Mouse (Mus musculus): ENCODE results near the gene Gigyf1.

Gigyf1 gene

DNA sequence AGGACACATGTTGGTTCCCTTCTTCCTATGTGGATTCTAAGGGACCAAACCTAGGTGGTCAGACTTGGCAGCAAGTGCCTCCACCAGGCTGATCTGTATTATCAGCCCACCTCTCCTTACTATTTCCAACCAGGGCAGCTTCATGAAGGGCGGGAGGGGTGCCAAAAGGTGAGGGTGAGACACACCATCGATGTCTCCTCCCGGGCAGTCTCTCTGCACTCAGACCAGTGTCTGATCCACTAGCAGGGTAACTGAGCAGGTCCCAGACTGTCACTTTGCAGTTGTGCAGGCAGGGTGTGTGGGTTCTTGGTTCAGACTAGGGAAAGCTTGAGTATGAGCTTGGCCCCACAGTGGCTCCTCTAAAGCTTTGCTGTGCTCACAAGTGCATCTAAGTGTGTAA, 3.5 kb upstream of the Gigyf1 start:
- no peak for DNase-seq

DNA sequence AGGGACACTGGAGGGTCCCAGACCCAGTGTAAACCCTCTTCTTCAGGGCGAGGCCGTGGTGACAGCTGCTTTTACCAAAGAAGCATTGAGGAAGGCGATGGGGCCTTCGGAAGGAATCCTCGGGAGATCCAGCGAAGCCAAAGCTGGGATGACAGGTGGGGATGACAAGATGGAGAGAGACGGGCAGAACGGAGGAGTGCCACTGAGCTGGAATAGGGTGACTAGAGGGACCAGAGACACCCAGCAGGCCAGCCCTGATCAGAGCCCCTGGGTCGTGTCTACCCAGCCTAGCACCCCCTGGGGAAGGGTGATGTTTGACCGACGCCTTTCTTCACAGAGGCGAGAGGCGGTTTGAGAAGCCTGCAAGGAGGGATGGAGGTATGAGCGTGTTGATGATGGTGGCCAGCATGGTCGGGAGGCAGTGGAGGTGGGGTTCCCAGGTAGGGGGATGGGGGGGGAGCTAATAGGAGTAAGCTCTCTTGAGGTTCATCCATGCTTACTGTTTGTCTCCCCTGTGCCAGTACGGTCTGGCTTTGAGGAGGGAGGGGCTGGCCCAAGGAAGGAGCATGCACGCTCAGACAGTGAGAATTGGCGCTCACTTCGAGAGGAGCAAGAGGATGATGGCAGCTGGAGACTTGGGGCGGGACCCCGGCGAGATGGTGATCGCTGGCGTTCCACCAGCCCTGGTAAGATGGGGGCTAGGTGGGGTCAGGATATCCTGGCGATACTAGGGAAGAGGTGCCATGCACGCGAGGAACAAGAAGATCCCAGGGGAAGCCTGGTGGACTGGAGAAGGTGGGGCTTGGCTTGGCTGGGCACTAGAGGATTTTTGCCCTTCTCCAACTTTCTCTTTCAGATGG, 1.6 kb downstream of the Gigyf1 start:
- DNase-seq = no peak

DNA sequence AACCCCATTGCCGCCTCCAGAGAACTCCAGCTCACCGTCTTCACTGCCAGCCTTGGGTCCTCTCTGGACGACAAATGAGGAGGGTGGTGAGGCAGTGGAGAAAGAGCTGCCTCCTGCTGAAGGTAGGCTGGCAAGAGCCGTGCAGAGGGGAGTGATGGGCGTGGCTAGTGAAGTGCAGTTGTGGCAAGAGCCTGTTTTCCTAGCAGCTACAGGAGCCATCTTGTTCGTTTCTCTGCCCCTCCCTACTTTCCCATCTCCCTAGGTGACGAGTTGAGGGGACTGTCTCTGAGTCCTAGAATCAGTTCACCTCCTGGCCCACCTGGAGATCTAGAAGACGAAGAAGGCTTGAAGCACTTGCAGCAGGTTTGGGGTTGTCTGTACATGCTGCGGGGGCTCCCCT, 3.5 kb downstream of the Gigyf1 start:
- DNase-seq = no peak

DNA sequence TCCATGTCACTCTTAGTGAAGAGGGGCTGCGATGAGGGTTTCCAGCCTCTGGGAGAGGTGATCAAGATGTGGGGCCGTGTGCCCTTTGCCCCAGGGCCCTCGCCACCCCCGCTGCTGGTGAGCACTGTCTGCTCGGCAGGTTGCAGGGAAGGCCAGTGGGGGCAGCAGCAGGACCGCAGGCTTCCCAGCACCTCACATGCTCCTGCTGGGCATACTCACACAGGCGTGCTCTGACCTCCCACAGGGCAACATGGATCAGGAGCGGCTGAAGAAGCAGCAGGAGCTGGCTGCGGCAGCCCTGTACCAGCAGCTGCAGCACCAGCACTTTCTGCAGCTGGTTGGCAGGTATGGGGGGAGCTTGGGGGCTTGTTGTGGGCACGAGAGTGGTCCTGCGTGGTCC, 4.4 kb downstream of the Gigyf1 start:
- no peak for DNase-seq

DNA sequence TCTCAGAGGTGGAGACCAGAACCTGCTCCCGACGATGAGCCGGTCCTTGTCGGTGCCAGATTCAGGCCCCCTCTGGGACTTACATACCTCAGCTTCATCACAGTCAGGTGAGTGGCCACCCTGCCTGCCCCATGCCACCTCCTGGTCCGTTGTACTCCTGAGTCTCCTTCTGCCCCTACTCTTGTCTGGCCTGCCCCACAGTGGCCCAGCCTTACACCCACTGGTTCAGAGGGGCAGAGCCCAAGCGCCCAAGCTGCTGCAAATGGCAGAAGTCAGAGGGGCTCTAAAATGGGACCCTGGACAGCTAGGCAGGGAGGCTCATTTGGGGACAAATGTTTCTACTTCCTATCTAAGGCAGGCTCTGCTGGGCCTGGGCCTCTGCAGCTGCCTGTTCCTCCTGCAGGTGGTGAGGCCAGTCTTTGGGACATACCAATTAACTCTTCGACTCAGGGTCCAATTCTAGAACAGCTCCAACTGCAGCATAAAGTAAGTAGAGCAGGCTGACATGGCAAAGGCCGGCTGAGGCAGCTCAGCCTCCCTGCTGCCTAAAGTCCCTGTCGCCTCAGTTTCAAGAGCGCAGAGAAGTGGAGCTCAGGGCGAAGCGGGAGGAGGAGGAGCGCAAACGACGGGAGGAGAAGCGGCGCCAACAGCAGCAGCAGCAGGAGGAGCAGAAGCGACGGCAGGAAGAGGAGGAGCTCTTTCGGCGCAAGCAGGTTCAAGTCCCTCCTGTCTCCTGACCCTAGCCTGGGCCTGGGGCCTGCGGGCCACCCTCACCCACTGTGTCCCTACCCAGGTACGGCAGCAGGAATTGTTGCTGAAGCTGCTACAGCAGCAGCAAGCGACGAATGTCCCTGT, 5.3 kb downstream of the Gigyf1 start:
- no peak for DNase-seq

DNA sequence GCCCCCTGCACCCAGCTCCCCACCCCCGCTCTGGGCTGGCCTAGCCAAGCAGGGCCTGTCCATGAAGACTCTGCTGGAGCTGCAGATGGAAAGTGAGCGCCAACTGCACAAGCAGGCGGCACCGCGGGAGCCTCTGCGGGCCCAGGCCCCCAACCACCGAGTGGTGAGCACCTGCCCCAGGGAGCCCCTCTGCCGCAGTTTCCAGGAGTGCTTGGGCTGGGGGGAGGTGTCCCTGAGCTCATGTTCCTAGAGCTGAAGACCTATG, 5.8 kb downstream of the Gigyf1 start:
- DNase-seq = no peak

DNA sequence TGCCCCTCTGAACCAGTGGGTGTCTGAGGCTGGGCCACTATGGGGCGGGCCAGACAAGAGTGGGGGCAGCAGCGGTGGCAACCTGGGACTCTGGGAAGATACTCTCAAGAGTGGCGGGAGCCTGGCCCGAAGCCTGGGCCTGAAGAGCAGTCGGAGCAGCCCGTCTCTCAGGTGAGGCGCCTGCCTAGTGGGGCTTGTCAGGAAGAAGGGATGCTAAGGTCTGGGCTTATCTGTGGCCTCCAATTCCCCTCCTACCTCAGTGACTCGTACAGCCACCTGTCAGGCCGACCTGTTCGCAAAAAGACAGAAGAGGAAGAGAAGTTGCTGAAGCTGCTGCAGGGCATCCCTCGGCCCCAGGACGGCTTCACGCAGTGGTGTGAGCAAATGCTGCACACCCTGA, 6.3 kb downstream of the Gigyf1 start:
- no peak for DNase-seq

DNA sequence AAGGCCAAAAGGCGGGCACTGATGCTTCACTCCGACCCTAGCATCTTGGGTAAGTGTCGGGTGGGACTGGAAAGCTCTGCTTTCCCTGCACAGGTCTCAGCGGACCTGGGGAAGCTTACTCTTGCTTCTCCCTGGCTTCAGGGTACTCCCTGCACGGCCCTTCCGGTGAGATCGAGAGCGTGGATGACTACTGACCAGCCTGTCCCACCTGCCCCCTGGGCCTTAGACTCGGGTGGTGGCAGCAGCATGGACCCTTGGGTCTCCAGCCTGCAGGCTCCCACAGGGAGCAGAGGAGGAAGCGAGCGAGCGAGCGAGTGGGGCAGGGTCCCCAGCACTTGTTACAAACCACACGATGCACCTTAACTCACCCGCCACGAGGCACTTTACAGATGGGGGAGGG, 7.2 kb downstream of the Gigyf1 start:
- DNase-seq = no peak

DNA sequence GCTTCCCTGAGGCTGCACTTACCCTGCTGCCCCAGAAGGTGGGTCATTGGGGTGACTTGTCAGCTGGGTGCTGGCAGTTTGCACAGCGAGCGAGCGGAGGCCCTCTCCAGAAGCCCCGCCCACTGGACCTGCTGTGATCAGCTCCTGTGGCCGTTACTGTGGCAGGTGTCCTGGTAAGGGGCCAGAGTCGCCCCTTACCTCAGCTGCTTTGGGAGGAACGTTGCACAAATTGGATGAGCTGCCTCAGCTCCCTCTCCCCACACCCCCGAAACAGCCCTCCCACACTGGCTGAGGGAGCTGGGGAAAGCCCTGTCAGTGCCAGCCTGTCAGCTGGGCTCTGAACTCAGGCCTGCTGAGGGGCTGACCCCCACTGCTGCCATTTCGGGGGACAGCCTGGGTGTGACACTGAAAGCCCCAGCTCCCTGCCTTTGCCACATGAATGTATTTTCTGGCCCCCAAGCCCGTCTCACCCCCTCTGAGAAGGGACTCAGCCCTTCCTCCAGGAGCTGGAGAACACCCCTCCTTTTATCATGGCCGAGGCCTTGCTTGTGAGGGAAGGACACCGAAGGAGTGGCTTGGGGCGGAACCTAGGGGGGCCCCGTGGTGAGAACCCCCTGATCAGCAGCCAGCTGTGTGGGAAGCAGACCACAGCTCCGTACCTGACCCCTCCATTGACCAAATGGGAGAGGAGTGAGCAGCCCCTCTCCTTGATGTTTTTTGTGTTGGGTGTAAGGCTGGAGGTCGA, 8.0 kb downstream of the Gigyf1 start:
- DNase-seq = no peak

DNA sequence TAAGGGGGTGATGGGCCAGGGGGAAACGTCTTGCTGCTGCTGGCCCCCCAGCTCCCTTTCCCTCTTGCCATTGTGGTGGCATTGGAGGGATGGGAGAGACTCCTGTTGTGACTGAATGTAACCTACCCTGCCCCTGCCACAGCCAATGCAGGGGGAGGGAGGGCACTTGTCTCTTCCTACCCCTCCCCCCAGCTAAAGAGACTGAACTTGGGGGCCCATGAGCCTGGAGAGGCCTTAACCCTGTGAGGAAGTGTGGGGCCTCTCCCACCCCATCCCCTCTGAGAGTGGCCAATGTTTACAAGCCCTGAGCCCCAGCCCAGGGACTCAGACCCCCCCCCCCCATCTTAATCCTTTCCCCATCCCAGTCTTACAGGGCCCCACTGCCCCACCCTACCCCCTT, 9.1 kb downstream of the Gigyf1 start:
- no peak for DNase-seq

DNA sequence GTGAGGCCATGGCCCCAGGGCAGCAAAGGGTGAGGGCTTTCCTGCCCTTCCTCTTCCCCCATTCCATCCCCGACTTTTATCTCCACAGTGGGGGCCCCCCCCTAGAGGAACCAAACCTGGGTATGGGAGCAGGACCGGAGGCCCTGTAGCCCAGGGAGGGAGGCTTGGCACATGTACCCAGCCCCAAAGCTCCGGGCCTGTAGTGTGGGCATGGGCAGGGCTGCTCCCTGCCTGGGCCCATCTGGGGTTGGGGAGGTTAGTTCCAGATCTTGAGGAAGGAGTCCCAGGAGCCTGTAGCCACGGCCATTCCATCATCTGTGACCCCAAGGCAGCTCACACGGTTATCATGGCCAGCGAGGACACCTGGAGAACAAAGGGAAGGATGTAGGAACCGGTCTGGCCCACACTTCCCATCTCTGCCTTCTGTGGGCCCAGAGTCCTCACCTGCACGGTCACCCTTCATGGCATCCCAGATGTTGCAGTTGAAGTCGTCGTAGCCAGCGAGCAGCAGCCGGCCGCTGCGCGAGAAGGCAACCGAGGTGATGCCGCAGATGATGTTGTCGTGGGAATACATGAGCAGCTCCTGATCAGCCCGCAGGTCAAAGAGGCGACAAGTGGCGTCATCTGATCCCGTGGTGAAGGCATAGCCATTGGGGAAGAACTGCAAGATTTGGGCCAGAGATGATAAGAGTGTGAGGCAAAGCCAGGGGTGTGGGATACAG, 10.1 kb downstream of the Gigyf1 start:
- no peak for DNase-seq

DNA sequence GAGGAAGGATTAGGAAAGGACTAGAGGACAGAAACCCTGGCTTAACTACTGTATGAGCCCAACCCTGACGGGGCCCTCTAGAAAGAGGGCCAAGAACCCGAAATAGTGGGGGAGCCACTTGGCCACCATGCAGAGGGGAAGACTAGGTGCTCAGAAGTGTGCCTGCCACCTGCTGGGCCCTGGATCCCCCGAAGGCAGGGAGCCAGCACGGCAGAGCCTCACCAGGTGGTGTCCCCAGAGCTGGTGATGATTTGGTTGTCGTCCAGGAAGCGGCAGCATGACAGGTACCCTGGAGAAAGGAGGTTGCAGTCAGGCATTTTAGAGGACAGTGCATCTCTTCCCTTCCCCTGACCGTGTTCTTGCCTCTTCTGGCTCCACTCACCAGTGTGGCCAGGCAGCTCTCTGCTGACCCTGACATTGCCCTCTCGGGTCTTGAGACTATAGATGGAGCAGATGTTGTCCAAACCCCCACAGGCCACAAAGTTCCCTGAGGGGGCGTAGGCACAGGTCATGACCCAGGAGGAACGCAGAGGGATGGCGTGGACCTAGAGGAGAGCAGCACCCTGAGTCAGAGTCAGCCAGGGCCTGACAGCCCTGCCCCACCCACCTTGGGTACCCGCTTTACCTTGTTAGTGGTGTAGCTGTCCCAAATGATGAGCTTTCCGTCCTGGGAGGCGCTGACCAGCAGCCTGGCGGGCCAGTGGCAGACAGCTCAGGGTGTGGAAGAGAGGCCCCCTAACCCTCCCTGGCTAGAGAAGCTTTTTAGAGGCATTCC, 11.1 kb downstream of the Gigyf1 start:
- DNase-seq = no peak

DNA sequence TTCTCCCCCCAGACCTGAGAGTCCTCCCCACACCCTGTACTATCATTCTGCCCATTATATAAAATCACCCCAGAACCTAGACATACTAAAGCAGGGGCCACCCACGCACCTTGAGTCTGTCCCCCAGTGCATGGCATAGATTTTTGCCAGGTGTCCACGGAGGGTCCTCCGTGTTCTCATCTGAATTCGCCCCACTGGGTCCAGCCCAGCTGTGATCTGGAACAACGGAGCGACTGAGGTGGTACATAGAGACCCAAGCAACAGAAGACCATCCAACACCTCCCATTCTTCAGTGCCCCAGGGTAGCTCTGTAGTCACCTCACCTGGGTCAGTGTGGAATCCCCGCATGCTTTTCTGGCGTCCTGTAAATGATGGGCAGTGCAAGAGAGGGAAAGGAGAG, 11.7 kb downstream of the Gigyf1 start:
- DNase-seq = no peak

DNA sequence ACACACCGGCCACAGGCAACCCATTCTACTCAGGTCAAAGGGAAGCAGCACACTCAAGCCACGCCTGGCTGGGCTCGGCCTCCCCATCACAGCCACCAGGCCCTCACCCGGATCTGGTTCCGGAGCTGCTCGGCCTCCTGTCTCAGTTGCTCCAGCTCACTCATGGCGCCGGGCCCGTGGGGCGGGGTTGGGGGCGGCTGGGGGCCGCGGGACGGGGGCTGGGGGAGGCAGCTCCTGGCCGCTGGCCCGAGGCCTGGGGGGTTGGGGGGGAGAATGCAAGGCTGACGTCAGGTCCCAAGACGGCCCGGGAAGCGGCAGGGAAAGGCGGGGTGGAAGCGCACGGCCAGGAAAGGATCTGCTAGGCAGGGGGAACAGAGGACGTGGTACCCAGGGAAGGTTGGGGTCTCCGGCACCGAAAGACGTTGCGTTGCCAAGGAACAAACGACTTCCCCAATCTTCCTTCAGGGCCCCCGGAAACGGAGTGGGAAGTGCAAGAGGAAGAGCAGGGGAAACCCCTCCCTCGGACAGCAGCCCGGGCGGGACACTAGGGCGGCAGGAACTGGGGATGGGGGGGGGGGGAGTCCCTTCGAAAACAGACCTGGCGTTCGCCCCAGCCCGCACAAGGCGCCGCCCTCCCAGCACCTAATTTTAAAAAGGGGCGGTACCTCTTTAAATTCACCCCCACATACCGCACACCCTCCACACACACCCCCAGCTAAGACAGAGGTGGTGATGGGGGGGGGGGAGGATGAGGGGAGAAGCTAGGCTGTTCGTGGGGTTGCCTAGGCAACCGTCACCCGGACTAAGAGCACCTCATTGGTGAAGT, 12.5 kb downstream of the Gigyf1 start:
- peak; percentile 74 for DNase-seq

DNA sequence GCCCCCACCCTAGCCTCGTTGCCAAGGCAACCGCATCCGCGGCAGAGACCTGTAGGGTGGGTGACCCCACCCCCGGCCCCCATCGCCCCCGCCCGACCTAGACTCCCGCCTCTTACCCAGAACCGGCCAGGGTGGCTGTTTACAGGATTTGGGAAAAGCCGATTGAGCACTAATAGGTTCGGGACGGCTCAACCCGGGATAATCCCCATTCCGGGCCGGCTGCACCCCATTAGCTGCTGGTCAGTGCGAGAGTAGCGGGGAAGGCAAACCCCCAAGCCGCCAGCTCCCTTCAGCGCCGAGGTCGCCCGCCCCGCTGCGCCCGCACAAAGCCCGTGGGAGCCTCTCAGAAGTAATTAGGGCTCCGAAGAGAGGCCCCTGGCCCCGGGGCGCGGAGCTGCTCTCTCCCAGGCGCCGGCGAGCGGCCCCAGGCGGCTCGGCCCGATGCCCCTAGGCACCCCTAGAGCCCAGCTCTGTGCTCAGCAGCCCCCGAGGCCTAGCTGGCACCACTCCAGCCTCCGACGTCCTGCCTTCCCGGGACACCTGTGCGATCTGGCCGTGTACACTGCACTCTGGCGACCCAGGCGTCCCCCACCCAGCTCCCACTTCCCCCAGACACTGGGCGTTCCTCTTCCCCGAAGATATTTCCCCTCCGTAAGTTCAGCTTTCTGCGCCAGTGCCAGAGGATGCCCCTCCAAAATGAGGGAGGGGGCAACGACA, 13.2 kb downstream of the Gigyf1 start:
- DNase-seq = peak; percentile 78

DNA sequence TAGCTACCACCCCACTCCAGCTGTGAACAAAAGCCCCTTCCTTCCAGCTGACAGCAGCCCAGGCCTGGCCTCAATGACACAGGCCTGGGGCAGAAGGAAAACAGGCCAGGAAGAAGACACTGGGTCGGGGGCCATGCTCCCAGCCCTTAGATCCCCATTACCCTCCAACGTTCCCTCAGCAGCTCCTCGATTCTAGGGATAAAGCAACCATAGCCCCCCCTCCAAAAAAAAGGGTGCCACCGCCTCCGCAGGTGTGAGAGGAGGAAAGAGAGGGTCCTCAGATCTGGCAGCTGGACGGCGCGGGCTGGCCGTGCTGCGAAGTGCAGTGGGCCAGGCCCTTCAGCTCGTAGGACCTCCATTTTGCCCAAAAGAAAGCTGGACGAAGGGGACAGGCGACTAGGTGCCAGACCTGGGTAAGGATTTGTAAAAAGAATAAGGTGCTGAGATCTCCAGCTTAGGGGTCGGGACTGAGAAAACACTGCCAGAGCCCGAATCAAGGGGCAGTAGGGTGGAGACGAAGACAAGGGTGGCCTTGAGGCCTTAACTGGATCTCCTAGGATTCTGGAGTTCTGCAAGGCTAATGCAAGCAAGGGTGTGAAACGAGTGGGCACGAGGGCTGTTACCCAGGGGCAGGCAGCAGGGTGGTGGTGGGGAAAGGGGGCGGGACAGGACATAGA, 13.9 kb downstream of the Gigyf1 start:
- DNase-seq = peak; percentile 70

DNA sequence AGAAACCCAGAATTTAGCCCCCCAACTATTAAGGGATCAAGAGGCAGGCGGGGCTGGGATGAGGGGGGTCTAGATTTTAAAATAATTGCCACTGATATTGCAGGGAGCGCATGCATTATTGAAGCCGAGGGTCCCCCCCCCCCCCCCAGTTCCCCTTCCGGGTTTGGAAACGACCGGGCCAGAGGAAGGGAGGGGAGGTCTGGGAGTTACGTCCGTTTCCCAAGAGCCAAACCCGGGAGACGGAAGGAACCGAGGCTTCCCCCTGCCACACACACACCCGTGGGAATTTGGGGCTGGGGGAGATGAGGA, 14.4 kb downstream of the Gigyf1 start:
- DNase-seq = no peak

DNA sequence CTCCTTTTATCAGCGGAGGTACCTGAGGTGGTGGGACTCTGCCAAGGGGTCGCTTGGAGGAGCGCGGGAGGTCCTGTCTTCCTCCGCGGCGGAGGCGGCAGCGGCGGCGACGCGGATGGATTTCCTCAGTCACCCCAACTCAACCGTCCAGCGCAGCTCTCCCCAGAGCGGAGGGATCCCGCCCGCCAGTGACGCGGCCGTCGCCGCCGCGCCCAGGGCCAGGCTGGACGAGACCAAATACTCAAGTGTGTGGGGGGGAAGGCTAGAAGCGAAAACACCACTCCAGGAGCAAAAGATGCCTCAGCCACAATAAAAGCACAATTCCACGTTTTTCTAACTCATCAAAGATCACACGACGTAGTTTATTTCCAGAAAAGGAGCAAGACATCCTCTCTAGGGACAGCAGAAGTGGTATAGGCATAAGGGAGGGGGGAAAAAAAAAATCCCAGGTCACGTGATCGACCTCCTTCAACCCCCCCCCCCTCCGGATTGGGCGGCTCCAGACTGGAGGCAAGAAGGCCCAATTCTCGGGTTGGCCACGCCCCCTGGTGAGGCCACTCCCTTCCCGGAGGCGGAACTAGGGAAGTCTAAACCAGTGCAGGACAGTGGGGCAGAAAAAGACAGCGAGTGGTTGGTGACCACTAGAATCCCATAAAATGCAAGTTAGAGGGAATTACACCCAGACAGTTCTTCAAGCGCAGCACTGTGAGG, 14.9 kb downstream of the Gigyf1 start, which contains the start of the genes Epo and Gnb2:
Gene Epo (minus strand): TSS at position 126 of the 711 bp plus-strand sequence.
Gene Gnb2 (minus strand): TSS at position 394 of the 711 bp plus-strand sequence.
- peak; percentile 99 for DNase-seq

DNA sequence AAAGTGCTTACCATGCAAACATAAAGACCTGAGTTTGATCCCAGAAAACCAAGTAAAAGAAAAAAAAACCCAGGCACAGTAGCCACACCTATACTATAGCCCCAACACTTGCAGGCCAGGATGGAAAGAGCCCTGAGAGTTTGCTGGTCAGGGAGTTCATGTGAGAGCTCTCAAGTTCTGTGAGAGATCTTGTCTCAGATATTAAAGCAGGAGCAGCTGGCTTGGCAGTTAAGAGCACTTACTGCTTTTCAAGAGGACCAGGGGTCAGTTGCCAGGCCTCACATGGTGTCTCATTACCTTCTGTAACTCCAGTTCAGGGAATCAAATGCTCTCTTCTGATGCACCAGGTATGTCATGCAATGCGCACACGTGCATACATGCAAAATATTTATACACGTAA, 16.4 kb downstream of the Gigyf1 start:
- no peak for DNase-seq

Measured in cerebellum, adult 9-10 months (tissue).